Mouse (Mus musculus): ENCODE data around the gene Olfr954. TPM values are rescaled to one million over a fixed set of nuclear protein-coding genes. Genes with fewer than 3 reads are reported as not detected.

Gene Olfr954
- not detected in 2 replicates for polyA plus RNA-seq (2016; fragmentation: Nextera tagmentation; extraction: Ambion mirVana)

GRCm38 (mm10) chr9:39456401-39456800, at the start of gene Olfr954:
Gene Olfr954, plus strand, starts transcription at chr9:39456701.
- Histone ChIP-seq H3K36me3 (replicated peaks) (no peaks in the 10 kb centered on the region), H3K4me1 (no peaks in the 10 kb centered on the region), H3K4me3 (no peak within 1 kb of the TSS), H3K27ac (replicated peaks) (no peak within 1 kb of the TSS), H3K27me3 (replicated peaks; ENCODE audit: low read depth, poor library complexity, severe bottlenecking) (no peaks in the 10 kb centered on the region), H3K9me3 (no peaks in the 10 kb centered on the region)
- WGBS = 86% methylated on average over 6 of the region's 6 CpGs
- no peak for DNase-seq (ENCODE audit: low spot score)

DNA sequence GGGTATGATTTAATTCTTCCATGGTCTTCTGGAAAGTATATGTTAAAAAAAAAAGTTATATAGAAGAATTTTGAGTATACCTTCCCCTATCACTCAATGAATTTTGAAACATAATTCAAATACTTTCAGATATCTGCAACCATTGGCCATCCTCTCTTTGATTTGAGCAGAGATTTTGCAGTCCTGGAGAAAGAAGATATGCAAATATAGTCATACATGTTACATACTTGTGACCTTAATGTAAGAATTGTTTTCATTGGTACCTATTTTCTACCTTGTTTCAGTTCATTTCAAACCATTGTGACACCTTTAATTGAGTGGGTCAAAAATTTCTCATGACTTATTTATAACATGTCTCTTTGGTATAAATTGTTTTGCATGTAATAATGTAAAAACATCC, 29.5 kb upstream of the Olfr954 start, which contains the start of gene Olfr952:
TSS of gene Olfr952 (minus strand) at position 101 of the 400 bp plus-strand sequence.
- H3K27ac ChIP-seq (replicated peaks) = no peak within 1 kb of the TSS
- H3K4me3 ChIP-seq = no peak within 1 kb of the TSS
- no peak for DNase-seq (ENCODE audit: low spot score)
- H3K27me3 ChIP-seq (replicated peaks; ENCODE audit: low read depth, poor library complexity, severe bottlenecking) = no peaks in the 10 kb centered on the region
- H3K4me1 ChIP-seq = no peaks in the 10 kb centered on the region
- no peaks in the 10 kb centered on the region for H3K9me3 ChIP-seq
- no peaks in the 10 kb centered on the region for H3K36me3 ChIP-seq (replicated peaks)

GRCm38 (mm10) chr9:39471844-39472243, 15.3 kb downstream of the Olfr954 start, which contains the start of gene Olfr955:
Gene Olfr955, minus strand, starts transcription at chr9:39471944.
- H3K4me3 ChIP-seq = no peak within 1 kb of the TSS
- WGBS = 68% methylated on average over 1 of the region's 1 CpGs
- no peaks in the 10 kb centered on the region for H3K4me1 ChIP-seq
- DNase-seq (ENCODE audit: low spot score) = no peak
- no peaks in the 10 kb centered on the region for H3K36me3 ChIP-seq (replicated peaks)
- no peaks in the 10 kb centered on the region for H3K9me3 ChIP-seq
- H3K27me3 ChIP-seq (replicated peaks; ENCODE audit: low read depth, poor library complexity, severe bottlenecking) = no peaks in the 10 kb centered on the region
- H3K27ac ChIP-seq (replicated peaks) = no peak within 1 kb of the TSS

DNA sequence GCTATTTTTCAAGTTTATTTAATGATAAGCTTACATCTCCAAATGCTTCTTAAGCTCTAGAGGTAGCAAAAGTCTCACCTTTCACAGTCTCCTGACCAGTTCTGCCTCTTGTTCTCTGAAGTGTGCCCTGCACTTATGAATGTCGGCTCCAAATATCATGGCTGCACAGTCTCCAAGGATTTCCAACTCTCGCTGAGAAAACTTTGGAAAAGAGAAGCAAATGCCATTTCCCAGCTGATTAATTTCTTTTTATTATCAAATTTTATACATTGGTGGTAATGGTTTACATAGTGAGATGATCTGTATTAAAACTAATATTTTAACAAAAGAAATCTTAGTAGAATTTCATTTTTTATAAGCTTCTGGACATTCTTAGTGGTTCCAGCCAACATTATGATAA, 37.4 kb downstream of the Olfr954 start, which contains the start of gene Olfr44:
TSS of gene Olfr44 (minus strand) at position 101 of the 400 bp plus-strand sequence.
- whole genome bisulfite sequencing = 86% methylated on average over 2 of the region's 2 CpGs
- H3K4me3 ChIP-seq = no peak within 1 kb of the TSS
- H3K9me3 ChIP-seq = no peaks in the 10 kb centered on the region
- no peak for DNase-seq (ENCODE audit: low spot score)
- H3K36me3 ChIP-seq (replicated peaks) = no peaks in the 10 kb centered on the region
- H3K27me3 ChIP-seq (replicated peaks; ENCODE audit: low read depth, poor library complexity, severe bottlenecking) = no peaks in the 10 kb centered on the region
- H3K4me1 ChIP-seq = no peaks in the 10 kb centered on the region
- H3K27ac ChIP-seq (replicated peaks) = no peak within 1 kb of the TSS

GRCm38 (mm10) chr9:39508998-39509397, 52.5 kb downstream of the Olfr954 start:
- 11% methylated on average over 6 of the region's 6 CpGs for WGBS
- no peaks in the 10 kb centered on the region for H3K9me3 ChIP-seq
- peak; percentile 55 for DNase-seq (ENCODE audit: low spot score)
- no peak overlapping the region for H3K4me3 ChIP-seq
- no peaks in the 10 kb centered on the region for H3K36me3 ChIP-seq (replicated peaks)
- H3K27me3 ChIP-seq (replicated peaks; ENCODE audit: low read depth, poor library complexity, severe bottlenecking) = no peaks in the 10 kb centered on the region
- no peak overlapping the region for H3K27ac ChIP-seq (replicated peaks)
- H3K4me1 ChIP-seq = no peaks in the 10 kb centered on the region

GRCm38 (mm10) chr9:39509412-39509811, 52.9 kb downstream of the Olfr954 start:
- WGBS = 82% methylated on average over 9 of the region's 9 CpGs
- no peak for DNase-seq (ENCODE audit: low spot score)
- Histone ChIP-seq H3K4me3 (no peak overlapping the region), H3K9me3 (no peaks in the 10 kb centered on the region), H3K27me3 (replicated peaks; ENCODE audit: low read depth, poor library complexity, severe bottlenecking) (no peaks in the 10 kb centered on the region), H3K4me1 (no peaks in the 10 kb centered on the region), H3K36me3 (replicated peaks) (no peaks in the 10 kb centered on the region), H3K27ac (replicated peaks) (no peak overlapping the region)

Other genes starting within 250 kb of the Olfr954 start
- not detected in 2 replicates for gene Olfr1537, start 206.7 kb upstream of the Olfr954 start, polyA plus RNA-seq (2016; fragmentation: Nextera tagmentation; extraction: Ambion mirVana)
- gene Olfr945, start 179.9 kb upstream of the Olfr954 start, polyA plus RNA-seq (2016; fragmentation: Nextera tagmentation; extraction: Ambion mirVana) = not detected in 2 replicates
- gene Olfr948, start 130.7 kb upstream of the Olfr954 start, polyA plus RNA-seq (2016; fragmentation: Nextera tagmentation; extraction: Ambion mirVana) = not detected in 2 replicates
- gene Olfr951, start 69.3 kb upstream of the Olfr954 start, polyA plus RNA-seq (2016; fragmentation: Nextera tagmentation; extraction: Ambion mirVana) = not detected in 2 replicates
- gene Olfr952, start 29.6 kb upstream of the Olfr954 start, polyA plus RNA-seq (2016; fragmentation: Nextera tagmentation; extraction: Ambion mirVana) = not detected in 2 replicates
- gene Olfr955, start 15.2 kb downstream of the Olfr954 start, polyA plus RNA-seq (2016; fragmentation: Nextera tagmentation; extraction: Ambion mirVana) = not detected in 2 replicates
- gene Olfr44, start 37.3 kb downstream of the Olfr954 start, polyA plus RNA-seq (2016; fragmentation: Nextera tagmentation; extraction: Ambion mirVana) = not detected in 2 replicates
- not detected in 2 replicates for gene Olfr957, start 59.1 kb downstream of the Olfr954 start, polyA plus RNA-seq (2016; fragmentation: Nextera tagmentation; extraction: Ambion mirVana)
- gene Olfr958, start 97.4 kb downstream of the Olfr954 start, polyA plus RNA-seq (2016; fragmentation: Nextera tagmentation; extraction: Ambion mirVana) = not detected in 2 replicates
- not detected in 2 replicates for gene Olfr959, start 118.9 kb downstream of the Olfr954 start, polyA plus RNA-seq (2016; fragmentation: Nextera tagmentation; extraction: Ambion mirVana)
- gene AW551984, start 147.7 kb downstream of the Olfr954 start, polyA plus RNA-seq (2016; fragmentation: Nextera tagmentation; extraction: Ambion mirVana) = 6.8 and 10.4 TPM in 2 replicates
- gene Olfr148, start 154.0 kb downstream of the Olfr954 start, polyA plus RNA-seq (2016; fragmentation: Nextera tagmentation; extraction: Ambion mirVana) = not detected in 2 replicates
- not detected in 2 replicates for gene Olfr960, start 164.7 kb downstream of the Olfr954 start, polyA plus RNA-seq (2016; fragmentation: Nextera tagmentation; extraction: Ambion mirVana)
- gene Olfr961, start 188.4 kb downstream of the Olfr954 start, polyA plus RNA-seq (2016; fragmentation: Nextera tagmentation; extraction: Ambion mirVana) = not detected in 2 replicates
- not detected in 2 replicates for gene Olfr963, start 210.5 kb downstream of the Olfr954 start, polyA plus RNA-seq (2016; fragmentation: Nextera tagmentation; extraction: Ambion mirVana)

Measured in embryonic facial prominence, embryonic 10.5 days (tissue).